Mouse (Mus musculus) CH12.LX (cell line): ENCODE measurements at regions not wholly inside any gene's neighbourhood (a gene's known extent, or its start where the extent isn't known, plus 50 kb on each side); places are given as distances from the start of the nearest gene placed in this dataset.

Experiments
- DNase-seq: peaks from one replicate; pipeline ENCODE4 v3.0.0-alpha.2; 2013; ENCODE audit errors: extremely low read depth
- H3K27ac ChIP-seq: 2 replicates; pipeline ENCODE4 v1.5.1; 2012; ENCODE audit warnings: low read depth, mild to moderate bottlenecking, control low read depth, moderate library complexity; ENCODE audit not compliant: insufficient read depth
- H3K27me3 ChIP-seq: replicated peaks from 2 replicates; pipeline ENCODE3; 2012; ENCODE audit warnings: inconsistent platforms
- H3K36me3 ChIP-seq, 2 experiments: replicated peaks in 1 of 2; 2 replicates each; pipeline versions ENCODE3 to v1.6.1; 2012; ENCODE audit warnings: inconsistent platforms in 1 of 2, low read length in 1 of 2, mild to moderate bottlenecking in 1 of 2, mixed read lengths in 1 of 2, moderate library complexity in 1 of 2; ENCODE audit not compliant: control insufficient read depth in 1 of 2, insufficient read depth in 1 of 2
- H3K4me1 ChIP-seq, 2 experiments: 2 replicates each; pipeline ENCODE4 v1.6.1; 2012; ENCODE audit warnings: inconsistent platforms in 1 of 2, moderate library complexity in 1 of 2; ENCODE audit not compliant: insufficient read depth in 2 of 2, control insufficient read depth in 1 of 2
- H3K4me2 ChIP-seq: 2 replicates; pipeline ENCODE4 v1.6.1; 2012; ENCODE audit warnings: low read depth, mild to moderate bottlenecking, control low read depth; ENCODE audit not compliant: poor library complexity, insufficient read depth, severe bottlenecking
- H3K4me3 ChIP-seq, 3 experiments: fragments of 150-350 bp in 1 of 3; sonication (generic) in 1 of 3; replicated peaks in 1 of 3; 2 replicates each; pipeline versions ENCODE3 to v1.5.1; 2011 to 2012; ENCODE audit warnings: low read depth in 2 of 3, low read length in 2 of 3, mild to moderate bottlenecking in 2 of 3, moderate library complexity in 2 of 3, control low read depth in 1 of 3, improper control_type of control experiment in 1 of 3, inconsistent platforms in 1 of 3, mixed read lengths in 1 of 3; ENCODE audit not compliant: poor library complexity in 1 of 3
- H3K79me2 ChIP-seq: replicated peaks from 2 replicates; pipeline ENCODE4 v1.6.1; 2012; ENCODE audit warnings: mild to moderate bottlenecking, moderate library complexity; ENCODE audit not compliant: control insufficient read depth, poor library complexity, insufficient read depth, severe bottlenecking; ENCODE audit errors: extremely low read depth
- H3K9ac ChIP-seq: 2 replicates; pipeline ENCODE4 v1.6.1; 2012; ENCODE audit warnings: low read depth, mild to moderate bottlenecking, control low read depth, moderate library complexity; ENCODE audit not compliant: insufficient read depth
- H3K9me3 ChIP-seq: replicated peaks from 2 replicates; pipeline ENCODE3; 2012; ENCODE audit warnings: low read length, inconsistent platforms, mixed read lengths
- CHD2 ChIP-seq: IDR thresholded peaks from 2 replicates; pipeline ENCODE4 v1.6.1; 2011; ENCODE audit warnings: low read length, improper control_type of control experiment
- CTCF ChIP-seq, 2 experiments: IDR thresholded peaks in 1 of 2; conservative IDR thresholded peaks in 1 of 2; 2 replicates each; pipeline ENCODE4 v1.5.1; 2011 to 2012; ENCODE audit warnings: low read depth in 2 of 2, low read length in 2 of 2, improper control_type of control experiment in 1 of 2, inconsistent platforms in 1 of 2, mild to moderate bottlenecking in 1 of 2, moderate library complexity in 1 of 2
- E2F4 ChIP-seq: IDR thresholded peaks from 2 replicates; pipeline ENCODE4 v1.6.1; 2011; ENCODE audit warnings: low read depth, low read length, improper control_type of control experiment; ENCODE audit not compliant: insufficient replicate concordance
- ETS1 ChIP-seq: conservative IDR thresholded peaks from 2 replicates; pipeline ENCODE4 v1.6.1; 2012; ENCODE audit warnings: low read depth, mild to moderate bottlenecking, inconsistent platforms, low read length, improper control_type of control experiment, moderate library complexity
- GABPA ChIP-seq: IDR thresholded peaks from 2 replicates; pipeline ENCODE4 v1.6.1; 2012; ENCODE audit warnings: low read depth, low read length, improper control_type of control experiment, inconsistent platforms; ENCODE audit not compliant: insufficient replicate concordance
- HCFC1 ChIP-seq: IDR thresholded peaks from 2 replicates; pipeline ENCODE4 v1.6.1; 2012; ENCODE audit warnings: low read depth, mild to moderate bottlenecking, inconsistent platforms, low read length, improper control_type of control experiment
- IRF4 ChIP-seq: IDR thresholded peaks from 2 replicates; pipeline ENCODE4 v1.6.1; 2014; ENCODE audit warnings: low read depth, mild to moderate bottlenecking, inconsistent platforms, low read length, improper control_type of control experiment
- JUN ChIP-seq: IDR thresholded peaks from 2 replicates; pipeline ENCODE4 v1.6.1; 2011; ENCODE audit warnings: low read depth, mild to moderate bottlenecking, low read length, improper control_type of control experiment, moderate library complexity; ENCODE audit not compliant: insufficient read depth
- KAT2A ChIP-seq: IDR thresholded peaks from 2 replicates; pipeline ENCODE4 v1.6.1; 2012; ENCODE audit warnings: low read length, improper control_type of control experiment, inconsistent platforms; ENCODE audit not compliant: insufficient replicate concordance
- MXI1 ChIP-seq: IDR thresholded peaks from 2 replicates; pipeline ENCODE4 v1.6.1; 2011; ENCODE audit warnings: mild to moderate bottlenecking, low read depth, low read length, improper control_type of control experiment
- NELFE ChIP-seq: IDR thresholded peaks from 2 replicates; pipeline ENCODE4 v1.6.1; 2011; ENCODE audit warnings: low read depth, low read length, improper control_type of control experiment
- PAX5 ChIP-seq: IDR thresholded peaks from 2 replicates; pipeline ENCODE4 v1.6.1; 2012; ENCODE audit warnings: low read length, inconsistent platforms, mixed read lengths
- POLR2A ChIP-seq: IDR thresholded peaks from 2 replicates; pipeline ENCODE4 v1.6.1; 2011; ENCODE audit warnings: low read depth, mild to moderate bottlenecking, improper control_type of control experiment, low read length
- POLR2AphosphoS2 ChIP-seq: IDR thresholded peaks from 2 replicates; pipeline ENCODE4 v1.6.1; 2011; ENCODE audit warnings: low read depth, low read length, improper control_type of control experiment
- SIN3A ChIP-seq: IDR thresholded peaks from 2 replicates; pipeline ENCODE4 v1.6.1; 2012; ENCODE audit warnings: low read length, improper control_type of control experiment, inconsistent platforms
- SMC3 ChIP-seq: IDR thresholded peaks from 2 replicates; pipeline ENCODE4 v1.6.1; 2011; ENCODE audit warnings: low read depth, low read length, improper control_type of control experiment
- ZC3H11A ChIP-seq: IDR thresholded peaks from 2 replicates; pipeline ENCODE4 v1.6.1; 2012; ENCODE audit warnings: low read depth, mild to moderate bottlenecking, inconsistent platforms, low read length, improper control_type of control experiment
- ZKSCAN1 ChIP-seq: IDR thresholded peaks from 2 replicates; pipeline ENCODE4 v1.6.1; 2012; ENCODE audit warnings: low read depth, inconsistent platforms, low read length, improper control_type of control experiment, borderline replicate concordance
- dilution Hi-C: fragments of 300-500 bp; cut with MboI; formaldehyde crosslinking; loops from 2 replicates; pipeline ENCODE4 v1.14.3; 2020; ENCODE audit warnings: low sequenced_read_pairs; ENCODE audit not compliant: extremely low pct_unique_long_range_greater_than_20kb, extremely low pct_ligation_motif_present
- in situ Hi-C: fragments of 300-500 bp; cut with MboI; formaldehyde crosslinking; loops from 3 replicates; pipeline ENCODE4 v1.14.3; 2019; ENCODE audit warnings: low sequenced_read_pairs, low pct_ligation_motif_present, low pct_unique_long_range_greater_than_20kb, mixed read lengths

GRCm38 (mm10) chr14:48059664-48060455, 60.8 kb upstream of the Peli2 start:
- in situ Hi-C loops: no loop called here
- Histone ChIP-seq H3K36me3 (no peaks in the 10 kb centered on the region), H3K9me3 (no peaks in the 10 kb centered on the region), H3K27ac (no peak overlapping the region)
- DNase-seq: no peak
- no peak for TF ChIP-seq PAX5
- no peak for TF ChIP-seq SIN3A
- TF ChIP-seq JUN: no peak
- no peak for TF ChIP-seq GABPA
- TF ChIP-seq E2F4: no peak
- TF ChIP-seq HCFC1: no peak
- no peak for TF ChIP-seq ZC3H11A
- TF ChIP-seq POLR2AphosphoS2: no peak
- no peak for TF ChIP-seq KAT2A
- no peak for TF ChIP-seq POLR2A
- TF ChIP-seq MXI1: no peak
- TF ChIP-seq NELFE: no peak
- TF ChIP-seq CTCF (conservative IDR thresholded peaks at IDR 0.05 in 1 of 2, IDR thresholded peaks at IDR 0.05 in 1 of 2; ENCODE audit: low read depth in 2 of 2, low read length in 2 of 2): no peak
- no peak for TF ChIP-seq SMC3
- TF ChIP-seq, all 38 proteins: peak for 0
- Histone ChIP-seq H3K27me3 (no peaks in the 10 kb centered on the region), H3K79me2 (no peaks in the 10 kb centered on the region), H3K9ac (no peak overlapping the region), H3K4me3 (no peak overlapping the region), H3K4me1 (no peaks in the 10 kb centered on the region), H3K4me2 (no peak overlapping the region)
- dilution Hi-C loops: no loop called here

GRCm38 (mm10) chr14:48068641-48069040, 52.0 kb upstream of the Peli2 start:
- no peaks in the 10 kb centered on the region for H3K79me2 ChIP-seq
- no peaks in the 10 kb centered on the region for H3K9me3 ChIP-seq
- H3K9ac ChIP-seq: no peak overlapping the region
- dilution Hi-C loops: no loop called here
- no peak overlapping the region for H3K27ac ChIP-seq
- no peak for DNase-seq
- no peak overlapping the region for H3K4me2 ChIP-seq
- no peaks in the 10 kb centered on the region for H3K36me3 ChIP-seq
- TF ChIP-seq ETS1 (no peak), HCFC1 (no peak), CTCF (conservative IDR thresholded peaks at IDR 0.05 in 1 of 2, IDR thresholded peaks at IDR 0.05 in 1 of 2; ENCODE audit: low read depth in 2 of 2, low read length in 2 of 2) (no peak), IRF4 (no peak), ZKSCAN1 (no peak), GABPA (no peak), SMC3 (no peak), CHD2 (no peak), SIN3A (no peak)
- TF ChIP-seq, all 38 proteins: peak for 0
- in situ Hi-C loops: no loop called here
- H3K4me3 ChIP-seq: no peak overlapping the region
- no peaks in the 10 kb centered on the region for H3K4me1 ChIP-seq
- no peaks in the 10 kb centered on the region for H3K27me3 ChIP-seq
